In genomic region chrX:119927081-119927571, GRCm38 (mm10) we compare ENCODE assay signal across 7 mouse cellular contexts. TPM values are rescaled to one million over a fixed set of nuclear protein-coding genes. Genes with fewer than 3 reads are reported as not detected.
DNase-seq lines count a peak whose midpoint lies in the region; ATAC-seq lines count a peak whose summit lies in the region.

Gene Pabpc5 (plus strand): TSS chrX:119927196.

- H3K9me3 ChIP-seq in forebrain, embryonic 13.5 days (replicated peaks): no peaks in the 10 kb centered on the region
- H3K9me3 ChIP-seq in heart, embryonic 16.5 days (replicated peaks; ENCODE audit: control insufficient read depth, low read length): no peaks in the 10 kb centered on the region
- H3K9me3 ChIP-seq in liver, embryonic 11.5 days (ENCODE audit: control insufficient read depth, low read length): no peaks in the 10 kb centered on the region
- H3K9me3 ChIP-seq in neural tube, embryonic 14.5 days (ENCODE audit: control insufficient read depth, low read length): no peaks in the 10 kb centered on the region

- no peaks in the 10 kb centered on the region for H3K36me3 ChIP-seq in forebrain, embryonic 13.5 days (ENCODE audit: poor library complexity, severe bottlenecking)
- H3K36me3 ChIP-seq in heart, embryonic 16.5 days (ENCODE audit: control insufficient read depth, insufficient read depth): no peaks in the 10 kb centered on the region
- no peaks in the 10 kb centered on the region for H3K36me3 ChIP-seq in liver, embryonic 11.5 days (ENCODE audit: control insufficient read depth, insufficient read depth, low read length)
- H3K36me3 ChIP-seq in neural tube, embryonic 14.5 days (ENCODE audit: control insufficient read depth, insufficient read depth, low read length): no peaks in the 10 kb centered on the region

- peak; percentile 99 for ATAC-seq in forebrain, embryonic 13.5 days
- ATAC-seq in heart, embryonic 16.5 days (replicated peaks; ENCODE audit: extremely low read depth, insufficient read depth, low FRiP score): peak; percentile 89
- peak; percentile 75 for ATAC-seq in liver, embryonic 11.5 days (replicated peaks; ENCODE audit: low FRiP score)
- ATAC-seq in neural tube, embryonic 14.5 days (ENCODE audit: low read depth): peak; percentile 98

- H3K9ac ChIP-seq in forebrain, embryonic 13.5 days: peak within 1 kb of the TSS; percentile 61
- H3K9ac ChIP-seq in heart, embryonic 16.5 days (ENCODE audit: low read length): peak within 1 kb of the TSS; percentile 42
- no peak within 1 kb of the TSS for H3K9ac ChIP-seq in liver, embryonic 11.5 days (ENCODE audit: low read depth, low read length)
- H3K9ac ChIP-seq in neural tube, embryonic 14.5 days (replicated peaks; ENCODE audit: low read depth, low read length): peak within 1 kb of the TSS; percentile 60

- 12% methylated on average over 21 of the region's 21 CpGs for WGBS in forebrain, embryonic 13.5 days
- WGBS in heart, embryonic 16.5 days: 8% methylated on average over 21 of the region's 21 CpGs
- WGBS in liver, embryonic 11.5 days: 10% methylated on average over 21 of the region's 21 CpGs
- WGBS in neural tube, embryonic 14.5 days: 12% methylated on average over 21 of the region's 21 CpGs

- peak within 1 kb of the TSS; percentile 44 for H3K4me3 ChIP-seq in forebrain, embryonic 13.5 days
- H3K4me3 ChIP-seq in heart, embryonic 16.5 days (ENCODE audit: low read length): peak within 1 kb of the TSS; percentile 51
- peak within 1 kb of the TSS; percentile 18 for H3K4me3 ChIP-seq in liver, embryonic 11.5 days (ENCODE audit: low read depth, low read length)
- peak within 1 kb of the TSS; percentile 40 for H3K4me3 ChIP-seq in neural tube, embryonic 14.5 days (ENCODE audit: low read depth, low read length)

- H3K27ac ChIP-seq in forebrain, embryonic 13.5 days: peak within 1 kb of the TSS; percentile 84
- H3K27ac ChIP-seq in heart, embryonic 16.5 days (ENCODE audit: low read length): 0 out of 2 replicates have a peak within 1 kb of the TSS, but pooled peaks have one; percentile 4
- no peak within 1 kb of the TSS for H3K27ac ChIP-seq in liver, embryonic 11.5 days (ENCODE audit: low read depth, low read length)
- H3K27ac ChIP-seq in neural tube, embryonic 14.5 days (ENCODE audit: low read depth, low read length): peak within 1 kb of the TSS; percentile 88

- no peaks in the 10 kb centered on the region for H3K4me1 ChIP-seq in forebrain, embryonic 13.5 days
- H3K4me1 ChIP-seq in heart, embryonic 16.5 days (ENCODE audit: control insufficient read depth, insufficient read depth, low read length): no peaks in the 10 kb centered on the region
- no peaks in the 10 kb centered on the region for H3K4me1 ChIP-seq in liver, embryonic 11.5 days (replicated peaks; ENCODE audit: control insufficient read depth, insufficient read depth, low read length)
- H3K4me1 ChIP-seq in neural tube, embryonic 14.5 days (ENCODE audit: control insufficient read depth, insufficient read depth, low read length): no peaks in the 10 kb centered on the region

- H3K4me2 ChIP-seq in forebrain, embryonic 13.5 days: peak within 1 kb of the TSS; percentile 49
- H3K4me2 ChIP-seq in heart, embryonic 16.5 days (ENCODE audit: low read depth, low read length): peak within 1 kb of the TSS; percentile 48
- H3K4me2 ChIP-seq in liver, embryonic 11.5 days: peak within 1 kb of the TSS; percentile 24
- H3K4me2 ChIP-seq in neural tube, embryonic 14.5 days (ENCODE audit: low read depth, low read length): peak within 1 kb of the TSS; percentile 41

- no peaks in the 10 kb centered on the region for H3K27me3 ChIP-seq in forebrain, embryonic 13.5 days
- H3K27me3 ChIP-seq in heart, embryonic 16.5 days (ENCODE audit: control insufficient read depth, insufficient read depth, low read length): no peaks in the 10 kb centered on the region
- no peaks in the 10 kb centered on the region for H3K27me3 ChIP-seq in liver, embryonic 11.5 days (replicated peaks; ENCODE audit: control insufficient read depth, insufficient read depth, low read length)
- no peaks in the 10 kb centered on the region for H3K27me3 ChIP-seq in neural tube, embryonic 14.5 days (ENCODE audit: control insufficient read depth, insufficient read depth, low read length)

- DNase-seq in cerebellum, adult 18-20 months: peak; percentile 66 to 71
- peak; percentile 7 to 42 for DNase-seq in kidney, postnatal 36 days
- peak; percentile 37 for DNase-seq in liver, embryonic 11.5 days (ENCODE audit: low spot score)
- DNase-seq in urinary bladder, postnatal 25 days (ENCODE audit: low spot score): peak; percentile 23

RNA-seq across cellular contexts. Expression of gene Pabpc5, which starts in this region (rescaled TPM):
- 0.49 and 0.78 TPM in 2 replicates for polyA plus RNA-seq in forebrain, embryonic 13.5 days (2015; fragmentation: Nextera tagmentation; extraction: Ambion mirVana)
- polyA plus RNA-seq in heart, embryonic 16.5 days (2015; fragmentation: Nextera tagmentation; extraction: Ambion mirVana): 0.07 and 0.15 TPM in 2 replicates
- polyA plus RNA-seq in liver, embryonic 11.5 days (2014; fragmentation: Nextera tagmentation; extraction: Ambion mirVana): not detected in 2 replicates
- 3.0 and 3.7 TPM in 2 replicates for polyA plus RNA-seq in neural tube, embryonic 14.5 days (2014; fragmentation: Nextera tagmentation; extraction: Ambion mirVana)

Comparison
In these comparisons a context has a peak if more than half of its experiments do, and no peak if none do; other contexts are left out.
1. Peak in ATAC-seq, H3K4me3 ChIP-seq, H3K27ac ChIP-seq, H3K9ac ChIP-seq and H3K4me2 ChIP-seq in forebrain, embryonic 13.5 days; RNA of the gene not detected or under 1 TPM.
2. Peak in ATAC-seq, H3K4me3 ChIP-seq, H3K27ac ChIP-seq, H3K9ac ChIP-seq and H3K4me2 ChIP-seq in heart, embryonic 16.5 days; RNA of the gene not detected or under 1 TPM.
3. Peak in DNase-seq, ATAC-seq, H3K4me3 ChIP-seq and H3K4me2 ChIP-seq in liver, embryonic 11.5 days; RNA of the gene not detected or under 1 TPM.